25 mouse cellular contexts compared by ENCODE assay signal in the genomic region with DNA sequence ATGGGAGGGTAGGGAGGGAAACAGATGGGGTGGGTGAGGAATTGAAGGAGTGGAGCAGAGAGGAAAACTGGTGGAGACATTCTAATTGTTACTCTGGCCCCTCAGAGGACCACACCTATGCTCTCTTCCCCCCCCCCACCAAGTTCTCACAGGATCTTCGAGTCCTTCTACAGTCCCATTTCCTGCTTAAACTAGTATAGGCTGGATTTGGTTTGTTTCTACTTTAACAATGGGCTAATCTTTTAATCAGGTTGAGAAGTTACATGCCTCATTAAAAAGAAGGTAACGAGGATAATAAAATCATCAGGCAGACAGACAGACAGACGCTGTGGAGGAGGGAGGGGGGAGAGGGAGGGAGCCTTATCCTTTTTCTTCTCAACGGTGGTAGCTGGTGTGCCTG.
"Had no signal": no experiment of that assay in that cellular context is flagged by ENCODE, and none has a peak within 500 bp of the region (broad histone marks: within the 10 kb centered on the region; RNA-seq: fewer than 3 reads in every experiment).

No protein-coding gene starts in this region.

- H3K4me3 ChIP-seq: gastrocnemius, adult 2 months; heart, adult 2 months; heart, embryonic 13.5 days; heart, embryonic 15.5 days; hindbrain, embryonic 13.5 days; hindbrain, embryonic 15.5 days; kidney, embryonic 15.5 days; left cerebral cortex, adult 2 months; limb, embryonic 10.5 days; limb, embryonic 12.5 days; liver, embryonic 13.5 days had no signal

- H3K4me1 ChIP-seq: liver, embryonic 13.5 days had no signal

- H3K36me3 ChIP-seq: heart, embryonic 13.5 days; heart, embryonic 15.5 days; hindbrain, embryonic 13.5 days; hindbrain, embryonic 15.5 days; kidney, embryonic 15.5 days; limb, embryonic 10.5 days; limb, embryonic 12.5 days; liver, embryonic 13.5 days had no signal

- DNase-seq: gastrocnemius, adult 2 months; gastrocnemius, postnatal 14 days; gastrocnemius, postnatal 36 days; heart, adult 11 months; heart, adult 2 months; heart, postnatal 14 days; heart, postnatal 36 days; kidney, adult 11 months; kidney, adult 2 months; kidney, adult 9 months; kidney, postnatal 14 days; kidney, postnatal 36 days; layer of hippocampus, adult 9-11 months; liver; liver, embryonic 13.5 days had no signal

- H3K9ac ChIP-seq: heart, embryonic 13.5 days; heart, embryonic 15.5 days; hindbrain, embryonic 13.5 days; hindbrain, embryonic 15.5 days; kidney, embryonic 15.5 days; limb, embryonic 12.5 days; liver, embryonic 13.5 days had no signal

- H3K9me3 ChIP-seq: heart, embryonic 13.5 days; heart, embryonic 15.5 days; hindbrain, embryonic 15.5 days; kidney, embryonic 15.5 days; limb, embryonic 10.5 days; liver, embryonic 13.5 days had no signal

- H3K27ac ChIP-seq: gastrocnemius, adult 2 months; heart, adult 2 months; heart, embryonic 13.5 days; heart, embryonic 15.5 days; hindbrain, embryonic 13.5 days; hindbrain, embryonic 15.5 days; hindbrain, postnatal 0 days; kidney, embryonic 15.5 days; kidney, postnatal 0 days; left cerebral cortex, adult 2 months; limb, embryonic 10.5 days; limb, embryonic 12.5 days; liver, embryonic 13.5 days had no signal
